Mouse (Mus musculus) cerebellum, adult 9-11 months (tissue): ENCODE results near the gene Tada1.

Source experiments
- DNase-seq: peaks from one replicate; pipeline ENCODE4 v3.0.0; 2022

Gene Tada1

GRCm38 (mm10) chr1:166385431-166385830 lies 6.5 kb downstream of the Tada1 start:
- no peak for DNase-seq

DNA sequence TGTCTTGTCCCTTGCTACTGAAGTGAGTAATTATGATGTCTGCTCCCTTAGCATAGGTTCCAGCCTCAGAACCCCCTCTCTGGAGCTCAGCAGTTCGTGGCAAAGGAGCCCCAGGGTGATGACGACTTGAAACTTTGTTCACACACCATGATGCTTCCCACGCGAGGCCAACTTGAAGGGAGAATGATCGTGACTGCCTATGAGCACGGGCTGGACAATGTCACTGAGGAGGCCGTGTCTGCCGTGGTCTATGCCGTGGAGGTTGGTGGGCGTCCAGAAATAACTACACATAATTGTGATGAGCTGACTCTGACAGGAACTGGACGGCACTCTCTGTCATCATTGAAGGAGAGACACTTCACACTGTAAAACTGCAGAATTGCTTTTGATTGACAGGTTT lies 9.6 kb downstream of the Tada1 start:
- DNase-seq = no peak

DNA sequence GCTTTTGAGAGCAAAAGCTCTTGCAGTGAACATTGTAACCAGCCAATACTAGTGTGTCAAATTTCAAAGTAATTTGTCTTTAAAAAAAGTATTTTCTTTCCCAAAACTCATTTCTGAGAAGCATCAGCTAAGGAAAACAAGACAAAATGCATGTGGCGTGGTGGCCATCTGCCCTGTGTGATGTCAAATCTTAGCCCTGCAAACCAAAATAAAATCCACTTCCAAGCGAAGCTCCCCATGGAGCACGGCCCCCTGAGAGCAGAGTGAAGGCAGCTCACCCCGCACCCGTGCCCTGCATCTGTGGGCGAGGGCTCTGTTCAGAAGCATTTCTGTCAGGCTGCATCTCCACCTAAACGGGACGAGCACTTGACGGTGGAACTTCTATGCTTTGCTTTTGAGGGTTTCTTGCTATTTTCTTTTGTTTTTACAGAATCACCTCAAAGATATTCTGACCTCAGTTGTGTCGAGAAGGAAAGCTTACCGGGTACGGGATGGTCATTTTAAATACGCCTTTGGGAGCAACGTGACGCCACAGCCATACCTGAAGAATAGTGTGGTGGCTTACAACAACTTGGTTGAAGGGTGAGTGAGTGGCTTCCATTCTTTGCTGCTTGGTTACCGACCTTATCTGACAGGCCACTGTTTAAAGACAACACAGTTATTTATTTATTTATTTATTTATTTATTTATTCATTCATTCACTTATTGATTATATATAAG lies 10.7 kb downstream of the Tada1 start:
- no peak for DNase-seq

GRCm38 (mm10) chr1:166391671-166392070 lies 12.8 kb downstream of the Tada1 start:
- DNase-seq = no peak

DNA sequence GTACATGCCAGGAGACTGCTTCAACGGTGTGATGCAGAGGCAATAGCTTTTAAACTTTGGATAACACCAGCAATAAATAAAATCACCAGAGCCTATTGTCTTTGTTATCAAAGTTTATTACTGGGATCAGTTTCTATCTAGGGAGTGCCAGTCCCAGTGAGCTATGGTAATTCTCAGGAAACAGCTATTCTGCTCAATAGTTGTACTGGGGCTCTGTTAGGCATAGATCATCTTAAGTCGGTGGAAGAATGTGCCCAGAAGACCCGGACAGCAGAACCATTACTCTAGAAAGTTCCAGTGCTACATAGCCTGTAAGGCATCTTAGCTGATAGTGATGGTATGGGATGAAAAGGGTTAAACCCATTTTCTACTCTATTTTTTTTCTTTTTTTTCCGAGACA lies 15.9 kb downstream of the Tada1 start:
- DNase-seq = no peak

DNA sequence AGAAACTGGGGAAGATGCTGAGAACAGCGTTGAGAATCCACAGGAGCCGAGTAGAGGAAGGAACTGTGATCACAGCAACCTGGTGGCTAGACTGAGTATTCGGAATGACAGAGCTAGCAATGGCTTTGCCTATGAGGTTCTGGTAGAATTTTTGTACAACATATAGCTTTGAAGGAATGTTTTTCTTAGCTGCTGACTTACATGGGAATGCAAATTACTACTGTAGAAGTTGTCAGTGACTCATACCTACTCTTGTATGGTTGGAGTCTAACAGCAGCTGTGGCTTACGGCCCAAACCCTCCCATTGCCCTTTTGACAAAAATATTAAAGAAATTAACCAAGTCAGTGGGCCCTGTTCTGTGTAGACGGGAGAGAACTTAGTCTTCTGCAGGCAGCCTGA lies 16.8 kb downstream of the Tada1 start:
- no peak for DNase-seq

DNA sequence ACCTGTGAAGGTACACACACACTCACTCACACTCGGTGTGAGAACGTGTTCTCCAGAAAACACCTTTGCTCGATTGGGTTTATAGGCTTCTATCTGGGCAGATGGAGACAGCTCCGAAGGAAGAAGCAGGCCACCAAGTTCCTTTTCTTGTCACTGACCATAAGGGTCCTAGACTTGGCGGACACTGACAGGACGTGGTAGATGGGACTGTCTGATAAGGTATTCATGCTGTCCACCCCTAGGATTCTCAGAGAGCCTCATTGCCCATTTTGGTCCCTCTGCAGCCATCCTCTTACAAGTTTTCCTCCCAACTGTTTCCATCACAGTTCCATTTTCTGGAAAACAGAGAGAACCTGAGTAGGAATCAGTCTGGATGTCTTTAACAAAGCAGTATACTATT lies 17.5 kb downstream of the Tada1 start:
- no peak for DNase-seq

- DNase-seq = peak; percentile 76
These were observed 22.6 kb downstream of the Tada1 start for GRCm38 (mm10) chr1:166401455-166401854.

DNA sequence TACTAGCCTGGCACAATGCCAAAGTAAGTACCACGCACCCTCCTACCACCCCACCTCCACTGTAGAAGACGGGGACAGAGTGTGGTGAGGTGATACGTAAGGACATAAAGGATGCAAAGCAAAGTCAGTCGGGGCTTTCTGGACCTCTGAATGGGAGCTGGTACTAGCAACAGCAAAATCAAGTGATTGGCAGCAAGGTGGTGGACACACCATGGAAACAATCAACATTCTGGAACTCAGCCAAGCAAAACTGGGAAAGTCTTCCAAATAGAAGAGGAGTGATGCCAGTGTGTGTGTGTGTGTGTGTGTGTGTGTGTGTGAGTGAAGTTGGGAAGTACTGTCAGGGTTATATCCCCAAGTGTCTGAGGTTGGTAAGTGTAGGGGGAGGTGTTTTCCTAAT lies 23.1 kb downstream of the Tada1 start:
- peak; percentile 42 for DNase-seq

DNA sequence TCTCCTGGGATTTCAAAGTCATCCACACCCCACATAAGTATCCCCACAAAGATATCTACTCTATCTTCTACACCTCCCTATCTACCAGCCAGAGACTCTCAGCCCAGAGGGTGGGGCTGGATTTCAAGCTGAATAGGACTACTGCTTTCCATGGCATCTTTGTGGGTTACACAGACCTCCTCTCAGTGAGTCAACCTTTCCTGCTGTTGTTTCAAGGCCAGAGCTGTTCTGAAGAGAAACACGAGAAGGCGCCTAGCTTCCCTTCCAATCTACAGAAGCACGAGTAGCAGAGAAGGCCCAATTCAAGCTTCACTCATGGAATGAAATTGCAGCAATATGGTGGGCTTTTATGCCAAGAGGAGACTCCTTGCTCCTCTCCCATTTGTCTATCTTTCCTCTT lies 24.9 kb downstream of the Tada1 start:
- DNase-seq = peak; percentile 0

- DNase-seq = no peak
These were observed 30.3 kb downstream of the Tada1 start for GRCm38 (mm10) chr1:166409177-166409700.

- DNase-seq = peak; percentile 77
These were observed 30.9 kb downstream of the Tada1 start, which contains the start of gene Pogk for GRCm38 (mm10) chr1:166409701-166410220. TSS of gene Pogk (minus strand) at chr1:166409863.

DNA sequence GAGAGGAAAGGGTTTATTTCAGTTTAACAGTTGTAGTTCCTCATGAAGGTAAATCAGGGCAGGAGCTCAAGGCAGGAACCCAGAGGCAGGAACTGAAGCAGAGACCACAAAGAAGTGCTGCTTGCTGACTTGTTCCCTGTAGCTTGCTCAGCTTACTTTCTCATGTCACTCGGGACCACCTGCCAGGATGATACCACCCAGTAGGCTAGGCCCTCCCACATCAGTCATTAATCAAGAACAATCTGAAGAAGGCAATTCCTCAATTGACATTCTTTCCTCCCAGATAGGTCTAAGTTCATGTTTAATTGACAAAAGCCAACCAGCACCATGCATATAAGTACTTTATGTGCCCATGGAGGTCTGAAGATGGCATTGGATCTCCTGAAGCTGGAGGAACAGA lies 32.6 kb downstream of the Tada1 start:
- DNase-seq = no peak

DNA sequence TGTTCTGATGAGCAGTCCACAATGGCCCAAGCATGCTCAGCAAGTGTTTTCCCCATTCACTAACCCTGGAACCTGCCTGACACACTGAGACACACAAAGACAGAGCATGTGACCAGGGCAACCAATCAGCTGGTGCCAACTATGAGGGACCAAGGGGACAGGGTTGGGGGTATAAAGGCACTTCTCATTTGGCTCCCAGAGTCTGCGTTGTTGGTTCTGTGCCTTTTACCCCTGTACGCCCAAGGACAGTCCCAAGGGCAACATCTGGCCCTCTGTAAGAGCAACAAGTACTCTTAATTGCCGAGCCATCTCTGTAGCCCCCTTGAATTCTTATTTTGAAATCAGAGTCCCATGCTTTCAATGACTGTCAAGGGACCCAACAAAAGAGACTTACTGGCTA lies 33.4 kb downstream of the Tada1 start:
- no peak for DNase-seq

GRCm38 (mm10) chr1:166429053-166429452 lies 50.2 kb downstream of the Tada1 start:
- DNase-seq = no peak

DNA sequence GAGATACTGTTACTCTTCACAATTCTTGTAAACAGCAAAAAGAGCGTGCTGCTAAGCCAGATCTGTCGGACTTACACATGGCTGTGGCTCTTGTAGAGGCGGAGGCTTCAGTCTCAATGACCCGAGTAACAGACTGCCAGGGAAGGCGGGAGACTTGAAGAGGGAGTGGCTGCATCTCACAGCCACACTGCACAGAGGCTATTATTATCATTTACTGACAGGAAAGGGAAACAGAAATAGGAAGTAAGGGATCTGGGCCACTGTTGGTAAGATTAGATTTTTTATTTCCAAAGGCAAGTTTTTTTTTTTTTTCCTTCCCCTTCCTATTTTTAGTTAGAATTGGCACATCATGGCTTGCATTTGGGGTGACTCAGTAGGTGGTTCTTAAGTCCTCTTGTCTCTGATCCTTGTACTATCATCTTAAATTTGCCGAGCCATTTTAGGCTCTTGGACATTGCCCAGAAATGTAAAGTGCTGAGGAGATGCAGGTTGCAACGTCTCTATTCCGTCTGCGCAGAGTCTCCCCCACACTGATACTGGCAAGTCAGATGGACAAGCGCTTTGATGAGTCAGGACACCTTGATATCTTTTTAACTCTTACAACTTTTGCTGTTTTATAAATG lies 51.0 kb downstream of the Tada1 start:
- DNase-seq = no peak

DNA sequence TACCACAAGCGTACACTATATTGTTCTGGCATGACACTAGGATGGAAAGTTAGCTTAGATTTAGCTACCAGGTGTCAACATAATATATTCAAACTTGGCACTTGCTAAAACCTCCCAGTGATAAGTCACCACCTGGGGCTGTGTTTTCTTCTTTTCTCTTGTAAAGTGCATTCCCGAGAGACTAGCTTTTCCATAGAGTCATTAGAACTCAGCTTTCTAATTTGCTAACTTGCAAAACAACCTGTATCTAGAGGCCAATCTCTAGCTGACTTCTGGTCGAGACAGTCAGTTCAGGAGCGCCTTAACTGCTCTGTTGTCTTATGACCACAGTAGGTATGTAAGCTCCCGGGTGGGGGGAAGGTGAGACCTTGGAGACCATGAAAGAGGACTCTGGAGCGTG lies 60.5 kb downstream of the Tada1 start:
- no peak for DNase-seq

DNA sequence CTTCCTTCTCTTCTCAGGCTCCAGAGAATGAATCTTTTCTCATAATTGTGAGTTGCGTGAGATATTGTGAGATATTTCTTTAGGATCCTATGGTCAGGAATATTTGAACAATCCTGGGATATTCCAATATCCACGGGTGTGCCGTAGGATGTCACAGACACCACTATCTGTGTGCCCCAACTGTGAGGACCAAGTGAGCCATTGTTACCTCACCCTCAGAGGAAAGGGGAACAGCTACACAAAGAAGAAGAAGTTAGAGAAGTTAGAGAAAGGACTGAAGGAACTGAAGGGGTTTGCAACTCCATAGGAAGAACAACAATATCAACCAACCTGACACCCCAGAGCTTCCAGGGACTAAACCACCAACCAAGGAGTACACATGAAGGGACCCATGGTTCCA lies 63.1 kb downstream of the Tada1 start:
- no peak for DNase-seq
